Mouse (Mus musculus): Measurements from ENCODE around the gene Cebpz.

The Cebpz gene

DNA sequence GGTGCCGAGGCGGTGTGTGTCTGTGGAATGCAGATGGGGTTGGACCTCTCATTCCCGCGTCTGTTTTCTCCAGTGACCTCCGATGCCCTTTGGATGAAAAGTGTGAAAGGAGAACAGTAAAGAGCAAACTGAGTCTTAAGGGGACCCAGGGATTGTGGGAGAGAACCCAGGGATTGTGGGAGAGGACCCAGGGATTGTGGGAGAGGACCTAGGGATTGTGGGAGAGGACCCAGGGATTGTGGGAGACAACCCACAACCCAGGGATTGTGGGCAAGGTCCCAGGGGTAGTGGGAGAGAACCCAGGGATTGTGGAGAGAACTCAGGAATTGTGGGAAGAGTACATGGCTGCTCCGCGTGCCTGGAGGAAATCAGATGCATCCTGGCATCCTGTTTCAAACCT is 41.9 kb downstream of the Cebpz start:
- no peak for DNase-seq

DNA sequence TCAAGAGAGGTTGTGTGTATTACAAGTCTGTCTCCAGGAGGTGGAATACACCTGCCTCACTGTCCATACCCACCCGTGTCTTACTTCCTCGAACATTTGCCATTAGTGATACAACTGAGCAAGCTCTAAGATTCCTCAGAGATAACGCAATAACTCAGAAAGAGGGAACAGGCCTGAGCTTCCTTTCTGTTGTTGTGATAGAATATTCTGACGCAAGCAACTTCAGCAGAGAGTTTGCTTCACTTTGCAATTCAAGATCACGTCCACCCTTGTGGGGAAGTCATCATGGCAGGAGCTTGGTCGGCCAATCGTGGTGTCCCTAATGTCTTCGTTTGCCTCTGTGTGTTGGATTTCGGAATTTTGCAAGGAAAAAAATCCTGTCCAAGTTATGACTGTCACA is 45.8 kb downstream of the Cebpz start:
- no peak for DNase-seq

DNA sequence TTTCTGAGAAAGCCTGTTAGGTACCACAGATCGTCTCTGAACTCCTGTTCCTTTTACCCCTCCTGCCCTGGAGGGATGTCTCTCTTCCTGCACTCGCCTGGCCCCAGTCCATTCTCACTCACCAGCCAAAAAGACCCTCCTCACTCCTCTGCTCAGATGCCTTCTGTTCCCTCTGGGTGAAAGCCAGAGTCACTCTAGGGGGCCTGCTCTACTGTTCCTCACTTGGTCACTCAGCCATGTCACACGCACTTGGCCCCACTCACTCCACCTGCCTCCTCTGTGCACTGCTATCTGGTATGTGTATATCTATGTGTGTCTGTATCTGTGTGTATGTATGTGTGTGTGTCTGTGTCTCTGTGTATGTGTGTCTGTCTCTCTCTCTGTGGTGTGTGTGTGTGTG is 47.7 kb downstream of the Cebpz start:
- DNase-seq = no peak

DNA sequence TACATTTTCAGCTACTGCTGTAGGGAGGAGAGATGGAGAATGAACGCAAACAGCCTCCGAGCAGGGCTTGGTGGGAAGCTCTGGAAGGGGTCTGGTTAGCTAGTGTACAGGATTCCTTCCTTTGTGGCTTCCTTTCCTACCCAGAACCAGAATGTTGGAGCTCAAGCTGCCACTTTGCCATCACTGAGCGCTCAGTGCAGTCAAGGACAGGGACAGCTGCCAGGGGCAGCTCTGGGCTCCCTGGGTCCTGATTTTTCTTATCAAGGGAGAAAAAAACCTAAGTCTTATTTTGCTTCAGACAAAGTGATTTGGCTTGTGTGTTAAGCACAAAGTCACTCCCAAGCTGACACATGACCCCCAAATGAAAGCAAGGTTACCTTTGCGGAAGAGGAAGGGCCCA is 48.3 kb downstream of the Cebpz start:
- no peak for DNase-seq

DNA sequence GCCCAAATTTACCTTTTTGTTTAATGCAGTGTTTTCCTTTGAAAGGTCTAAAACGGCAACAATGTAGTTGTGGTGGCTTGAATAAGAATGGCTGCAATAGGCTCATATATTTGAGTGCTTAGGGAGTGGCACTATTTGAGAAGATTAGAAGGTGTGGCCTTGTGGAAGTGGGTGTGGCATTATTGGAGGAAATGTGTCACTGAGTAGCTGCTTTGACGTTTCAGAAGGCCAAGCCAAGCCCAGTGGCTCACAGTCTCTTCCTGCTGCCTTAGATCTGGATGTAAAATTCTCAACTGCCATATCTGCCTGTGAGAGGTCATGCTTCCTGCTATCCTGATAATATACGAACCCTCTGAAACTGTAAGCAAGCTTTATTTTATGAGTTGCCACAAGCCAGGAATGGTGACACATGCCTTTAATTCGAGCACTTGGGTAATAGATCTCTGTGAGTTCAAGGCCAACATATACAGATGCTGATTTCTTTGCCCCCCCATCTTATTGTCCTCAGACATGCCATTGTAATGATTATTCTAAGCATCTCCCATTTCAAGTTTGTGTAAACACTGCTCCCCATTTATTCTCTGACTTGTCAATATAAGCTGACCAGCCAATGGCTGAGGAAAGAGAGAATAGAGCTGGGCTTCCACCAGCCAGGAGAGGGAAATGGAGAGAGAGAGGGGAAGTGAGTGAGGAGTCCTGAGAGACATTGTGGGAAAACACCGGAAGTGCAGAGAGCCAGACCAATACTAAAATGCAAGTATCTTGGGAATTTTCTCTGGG is 51.4 kb downstream of the Cebpz start:
- no peak for DNase-seq

DNA sequence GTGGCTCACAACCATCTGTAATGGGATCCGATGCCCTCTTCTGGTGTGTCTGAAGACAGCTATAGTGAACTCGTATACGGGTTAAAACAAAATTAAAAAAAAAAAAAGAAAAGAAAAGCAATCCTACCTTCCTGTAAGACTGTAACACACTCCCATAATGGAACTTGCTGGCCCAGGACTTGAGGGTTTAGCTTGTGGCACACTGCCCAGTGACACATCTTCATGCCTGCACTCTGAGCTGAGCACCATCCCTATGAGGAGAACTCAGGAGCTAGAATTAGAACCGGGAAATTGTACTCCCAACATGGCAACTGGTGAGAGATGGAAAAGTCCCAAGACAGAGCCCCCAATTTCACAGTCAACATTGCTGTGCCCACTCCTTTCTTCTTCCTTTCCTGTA is 53.6 kb downstream of the Cebpz start:
- no peak for DNase-seq

DNA sequence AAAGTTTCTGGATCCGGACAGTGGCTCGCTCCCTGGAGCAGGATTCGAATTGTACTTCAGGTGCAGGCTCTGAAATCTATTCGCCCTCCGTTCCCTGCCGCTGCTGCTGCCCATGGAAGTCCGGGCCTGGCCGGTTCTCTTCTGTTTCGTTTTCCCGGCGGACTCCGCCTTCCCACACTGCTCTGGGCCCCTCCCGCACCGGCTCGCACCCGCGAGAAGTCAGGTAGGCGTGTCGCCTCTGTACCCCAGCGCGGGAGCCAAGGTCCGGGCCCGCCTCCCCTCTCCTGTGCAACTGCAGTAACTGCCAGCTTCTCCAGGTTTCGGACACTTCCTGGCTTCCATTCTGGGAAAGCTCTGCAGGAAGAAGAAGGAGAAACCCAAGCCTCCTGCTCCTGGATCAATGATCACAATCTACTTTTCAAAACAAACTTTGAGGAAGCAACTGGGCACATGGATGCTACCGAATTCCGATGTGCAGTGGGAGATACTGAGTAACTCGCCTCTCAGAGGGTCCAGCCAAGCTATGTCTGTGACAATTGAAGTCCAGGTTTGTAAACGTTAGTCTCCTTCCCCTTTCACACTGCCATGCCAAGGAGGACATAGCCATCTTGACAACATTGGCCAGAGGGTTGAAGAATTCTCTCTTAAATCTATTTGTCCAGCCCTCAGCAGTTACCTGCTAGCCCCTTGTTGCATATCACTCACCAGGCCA is 54.3 kb downstream of the Cebpz start, which contains the start of gene Eif2ak2:
Gene Eif2ak2 (minus strand): TSS at position 173 of the 712 bp plus-strand sequence.
- DNase-seq = peak; percentile 76

DNA sequence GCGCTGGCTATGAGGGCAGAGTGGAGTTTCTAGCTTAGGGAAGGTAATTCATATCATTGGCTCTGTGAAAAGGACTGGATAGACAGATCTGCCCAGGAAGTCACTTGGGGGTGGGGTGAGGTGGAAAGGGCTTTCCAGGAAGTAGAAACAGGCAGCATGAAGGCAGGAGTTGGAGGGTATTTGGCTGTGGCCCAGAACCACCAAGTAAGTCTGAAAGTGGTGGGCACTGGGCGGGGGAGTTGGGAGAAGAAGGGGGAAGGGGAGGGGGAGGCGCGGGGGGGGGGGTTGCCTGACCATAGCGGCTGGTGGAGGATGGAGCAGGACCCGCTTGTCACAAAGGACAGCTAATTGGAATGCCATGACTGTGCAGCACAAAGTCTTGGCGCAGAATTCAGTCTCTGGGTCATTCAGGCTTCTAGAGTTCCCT is 55.0 kb downstream of the Cebpz start:
- DNase-seq = peak; percentile 37

DNA sequence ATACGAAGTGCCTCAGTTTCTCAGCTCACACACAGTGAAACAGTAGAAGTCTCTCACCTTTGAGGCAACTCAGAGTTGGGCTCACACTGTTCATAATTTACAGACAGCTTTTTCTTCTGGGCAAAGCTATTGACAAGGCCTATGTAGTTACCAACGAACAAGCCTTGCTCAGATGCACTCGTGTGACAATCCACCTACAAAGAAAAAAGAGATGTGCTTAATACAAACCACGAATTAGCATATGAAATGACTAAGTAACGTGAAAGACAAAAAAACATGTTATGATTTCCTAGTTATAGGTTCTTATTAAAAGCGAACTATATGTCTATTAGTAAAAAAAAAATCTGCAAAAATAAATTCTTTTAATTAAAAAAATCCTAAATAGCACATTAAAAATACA is 63.0 kb downstream of the Cebpz start:
- DNase-seq = no peak
